Mouse (Mus musculus) spleen, adult 2 months (tissue): ENCODE measurements around the gene Ano10.

Source experiments
- CTCF ChIP-seq: fragments of 200-500 bp; IDR thresholded peaks from 2 replicates; pipeline ENCODE4 v1.5.1; 2011; ENCODE audit warnings: mild to moderate bottlenecking, inconsistent platforms; ENCODE audit not compliant: insufficient read depth, insufficient read length, insufficient replicate concordance; ENCODE audit errors: extremely low read depth
- POLR2A ChIP-seq: fragments of 200-500 bp; IDR thresholded peaks from 2 replicates; pipeline ENCODE4 v1.6.1; 2011; ENCODE audit warnings: low read depth, low read length, inconsistent platforms

DNA sequence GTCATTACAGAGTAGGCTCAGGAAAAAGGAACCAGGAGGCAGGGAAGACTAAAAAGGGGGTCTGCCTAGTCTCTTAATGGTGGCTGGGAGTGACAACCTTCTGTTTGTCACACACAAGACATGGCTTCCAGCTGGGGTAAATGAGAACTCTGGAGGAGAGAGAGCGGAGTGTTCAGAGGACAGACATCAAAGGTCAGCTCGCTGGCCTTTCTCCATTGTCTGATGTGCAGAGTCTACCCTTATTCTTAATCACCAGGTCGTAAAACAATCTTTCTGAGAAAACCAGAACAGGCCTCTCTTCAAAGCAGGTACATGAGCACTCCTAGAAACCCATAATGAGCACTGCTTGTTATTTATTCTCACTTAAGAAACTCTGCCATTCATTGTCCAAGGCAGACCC, 5.8 kb downstream of the Ano10 start:
- no peak for TF ChIP-seq CTCF
- TF ChIP-seq POLR2A: no peak
